In the genomic region with DNA sequence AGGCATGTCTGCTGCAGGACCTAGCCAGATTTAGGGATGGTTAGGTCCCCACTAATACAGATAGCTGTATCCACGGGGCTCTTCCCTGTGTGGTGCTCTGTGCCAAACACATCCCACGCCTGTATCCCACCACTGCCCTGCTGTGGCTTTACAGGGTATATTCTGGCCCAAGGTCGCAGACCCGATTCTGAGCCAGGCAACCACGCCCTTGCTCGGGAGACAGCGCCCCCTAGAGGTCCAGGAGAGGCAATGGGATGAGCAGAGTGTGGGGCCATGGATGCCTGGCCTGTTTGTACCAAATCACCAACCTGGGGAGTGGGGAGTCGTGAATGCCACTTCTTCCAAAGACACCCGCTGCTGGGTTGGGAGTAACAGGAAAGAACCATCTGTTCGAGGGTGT, we compare ENCODE assay signal across 8 mouse cellular contexts.
DNase-seq lines count a peak whose midpoint lies in the region; ATAC-seq and TF ChIP-seq lines count a peak whose summit lies in the region.

No protein-coding gene starts in this region.

- H3K4me3 ChIP-seq in heart, postnatal 0 days (ENCODE audit: low read depth, low read length): no peak overlapping the region
- H3K4me3 ChIP-seq in heart, embryonic 12.5 days: no peak overlapping the region
- H3K4me3 ChIP-seq in C2C12 (ENCODE audit: insufficient read depth, poor library complexity, severe bottlenecking): no peak overlapping the region
- no peak overlapping the region for H3K4me3 ChIP-seq in embryonic facial prominence, embryonic 11.5 days (ENCODE audit: low read depth, low read length)
- no peak overlapping the region for H3K4me3 ChIP-seq in testis, adult 2 months (ENCODE audit: control insufficient read depth, low read depth, low read length)

- H3ac ChIP-seq in C2C12 (ENCODE audit: control insufficient read depth, insufficient read length, low read depth): no peak overlapping the region

- H3K27ac ChIP-seq in heart, postnatal 0 days (ENCODE audit: low read depth): no peak overlapping the region
- no peak overlapping the region for H3K27ac ChIP-seq in heart, embryonic 12.5 days (ENCODE audit: poor library complexity, severe bottlenecking)
- no peak overlapping the region for H3K27ac ChIP-seq in embryonic facial prominence, embryonic 11.5 days (replicated peaks; ENCODE audit: low read depth, low read length)
- H3K27ac ChIP-seq in testis, adult 2 months (ENCODE audit: control insufficient read depth, insufficient read depth, low read depth, low read length): no peak overlapping the region

- WGBS in heart, postnatal 0 days: 18% methylated on average over 10 of the region's 10 CpGs
- WGBS in heart, embryonic 12.5 days: 15% methylated on average over 10 of the region's 10 CpGs
- 18% methylated on average over 10 of the region's 10 CpGs for WGBS in embryonic facial prominence, embryonic 11.5 days

- no peaks in the 10 kb centered on the region for H3K4me1 ChIP-seq in heart, postnatal 0 days (ENCODE audit: control insufficient read depth, insufficient read depth)
- H3K4me1 ChIP-seq in heart, embryonic 12.5 days (replicated peaks): no peaks in the 10 kb centered on the region
- no peaks in the 10 kb centered on the region for H3K4me1 ChIP-seq in embryonic facial prominence, embryonic 11.5 days (ENCODE audit: control insufficient read depth, insufficient read depth, low read length)
- no peaks in the 10 kb centered on the region; the same call in 1 of the 2 replicates for H3K4me1 ChIP-seq in testis, adult 2 months (ENCODE audit: control insufficient read depth, insufficient read depth, low read length)

- H3K4me2 ChIP-seq in heart, postnatal 0 days (ENCODE audit: low read depth, low read length): no peak overlapping the region
- no peak overlapping the region for H3K4me2 ChIP-seq in heart, embryonic 12.5 days
- no peak overlapping the region for H3K4me2 ChIP-seq in embryonic facial prominence, embryonic 11.5 days (ENCODE audit: low read depth, low read length)

- ATAC-seq in heart, postnatal 0 days (ENCODE audit: insufficient read depth, low read depth): peak; percentile 24
- no peak for ATAC-seq in heart, embryonic 12.5 days (ENCODE audit: insufficient number of reproducible peaks, low FRiP score)
- ATAC-seq in embryonic facial prominence, embryonic 11.5 days (replicated peaks; ENCODE audit: insufficient number of reproducible peaks, low FRiP score, low TSS enrichment, low read depth): no peak
- peak; percentile 73 for ATAC-seq in megakaryocyte progenitor cell, adult 5-6 weeks (replicated peaks; ENCODE audit: poor library complexity)

- no peak for TF ChIP-seq EP300 in heart, postnatal 0 days (IDR thresholded peaks at IDR 0.05; ENCODE audit: low read depth)

- H3K27me3 ChIP-seq in heart, postnatal 0 days (ENCODE audit: control insufficient read depth, insufficient read depth, low read length): no peaks in the 10 kb centered on the region
- H3K27me3 ChIP-seq in heart, embryonic 12.5 days (replicated peaks): peaks cover 10% of the 10 kb centered on the region; the same call in 1 of the 2 replicates
- no peaks in the 10 kb centered on the region for H3K27me3 ChIP-seq in C2C12 (ENCODE audit: control insufficient read depth, insufficient read depth, insufficient read length)
- H3K27me3 ChIP-seq in embryonic facial prominence, embryonic 11.5 days (ENCODE audit: control insufficient read depth, insufficient read depth, low read length): no peaks in the 10 kb centered on the region
- H3K27me3 ChIP-seq in testis, adult 2 months (ENCODE audit: control insufficient read depth, insufficient read depth, low read length): no peaks in the 10 kb centered on the region

- no peaks in the 10 kb centered on the region for H3K79me3 ChIP-seq in C2C12 (ENCODE audit: low read depth)

- H3K79me2 ChIP-seq in C2C12 (ENCODE audit: control insufficient read depth, insufficient read depth): no peaks in the 10 kb centered on the region

- no peaks in the 10 kb centered on the region for H3K9me3 ChIP-seq in heart, postnatal 0 days (replicated peaks; ENCODE audit: control insufficient read depth, low read length)
- H3K9me3 ChIP-seq in heart, embryonic 12.5 days (replicated peaks): no peaks in the 10 kb centered on the region
- H3K9me3 ChIP-seq in embryonic facial prominence, embryonic 11.5 days (replicated peaks; ENCODE audit: control insufficient read depth, low read length): no peaks in the 10 kb centered on the region

- TF ChIP-seq CTCF in heart, postnatal 0 days (IDR thresholded peaks at IDR 0.05; ENCODE audit: low read depth): peak; percentile 70
- TF ChIP-seq CTCF in C2C12 (IDR thresholded peaks at IDR 0.05; ENCODE audit: control insufficient read depth, insufficient read depth, insufficient read length): peak; percentile 58
- TF ChIP-seq CTCF in testis, adult 2 months (IDR thresholded peaks at IDR 0.05; ENCODE audit: control insufficient read depth, insufficient read depth, insufficient replicate concordance, low read depth, low read length): peak; percentile 92

- H3K9ac ChIP-seq in heart, postnatal 0 days (replicated peaks; ENCODE audit: low read depth, low read length): no peak overlapping the region
- H3K9ac ChIP-seq in heart, embryonic 12.5 days: no peak overlapping the region
- no peak overlapping the region for H3K9ac ChIP-seq in embryonic facial prominence, embryonic 11.5 days (replicated peaks; ENCODE audit: low read length)

- peak; percentile 32 for DNase-seq in heart, postnatal 0 days (ENCODE audit: low spot score)
- DNase-seq in adrenal gland, postnatal 4 days (ENCODE audit: low spot score in 2 of 2): peak; percentile 21 to 36
- DNase-seq in embryonic facial prominence, embryonic 11.5 days (ENCODE audit: low spot score): peak; percentile 41
- peak; percentile 60 for DNase-seq in kidney, postnatal 10 days

- no peaks in the 10 kb centered on the region for H3K36me3 ChIP-seq in heart, postnatal 0 days (replicated peaks; ENCODE audit: control insufficient read depth, insufficient read depth, low read length)
- 0 out of 2 replicates have a peak, but pooled peaks cover 4% of the 10 kb centered on the region for H3K36me3 ChIP-seq in heart, embryonic 12.5 days
- no peaks in the 10 kb centered on the region for H3K36me3 ChIP-seq in C2C12 (ENCODE audit: control insufficient read depth, insufficient read depth)
- no peaks in the 10 kb centered on the region for H3K36me3 ChIP-seq in embryonic facial prominence, embryonic 11.5 days (replicated peaks; ENCODE audit: control insufficient read depth, insufficient read depth, low read depth, low read length)
- no peaks in the 10 kb centered on the region for H3K36me3 ChIP-seq in testis, adult 2 months (ENCODE audit: control insufficient read depth, insufficient read depth, low read length)

- no peak for TF ChIP-seq POLR2A in testis, adult 2 months (IDR thresholded peaks at IDR 0.05; ENCODE audit: control insufficient read depth, low read depth, low read length)

TF ChIP-seq in C2C12, 6 proteins besides CTCF, POLR2A, EP300 and RAD21:
- TF ChIP-seq USF1 (IDR thresholded peaks at IDR 0.05; ENCODE audit: low read depth) (no peak), MYOG (IDR thresholded peaks at IDR 0.05; ENCODE audit: control insufficient read depth, extremely low read depth, insufficient read length) (no peak), MAX (IDR thresholded peaks at IDR 0.05) (no peak), CEBPB (IDR thresholded peaks at IDR 0.05; ENCODE audit: low read depth) (no peak), FOSL1 (IDR thresholded peaks at IDR 0.05; ENCODE audit: insufficient read depth, low read length, poor library complexity, severe bottlenecking) (no peak), MYOD1 (IDR thresholded peaks at IDR 0.05; ENCODE audit: control insufficient read depth, insufficient read length, low read depth) (no peak)

Comparison
In these comparisons a context has a peak if more than half of its experiments do, and no peak if none do; other contexts are left out.
1. ATAC-seq: peak in heart, postnatal 0 days (single experiment) and megakaryocyte progenitor cell, adult 5-6 weeks (single experiment); none in heart, embryonic 12.5 days (single experiment) and embryonic facial prominence, embryonic 11.5 days (single experiment).
2. Peak in every context shown above with its lines, with median percentiles within 50 percentile points of each other: DNase-seq and CTCF ChIP-seq.